Comparison of ENCODE assay signal across 20 mouse cellular contexts in genomic region chr9:77708950-77709349, GRCm38 (mm10). TPM values are rescaled to one million over a fixed set of nuclear protein-coding genes. Genes with fewer than 3 reads are reported as not detected.
DNase-seq lines count a peak whose midpoint lies in the region; ATAC-seq and TF ChIP-seq lines count a peak whose summit lies in the region.
"Had no signal": no experiment of that assay in that cellular context is flagged by ENCODE, and none has a peak within 500 bp of the region (broad histone marks: within the 10 kb centered on the region; RNA-seq: fewer than 3 reads in every experiment).

No protein-coding gene starts in this region.

- no peak for ATAC-seq in inflammation-experienced regulatory T-cells, adult 6 months
- ATAC-seq: midbrain, embryonic 15.5 days had no signal

- no peaks in the 10 kb centered on the region for H3K36me3 ChIP-seq in liver, adult 2 months (ENCODE audit: control insufficient read depth, insufficient read depth, low read length)
- no peaks in the 10 kb centered on the region for H3K36me3 ChIP-seq in C2C12 (ENCODE audit: control insufficient read depth, insufficient read depth)
- no peaks in the 10 kb centered on the region for H3K36me3 ChIP-seq in megakaryocyte, embryonic 14.5 days (replicated peaks; ENCODE audit: low read length)
- H3K36me3 ChIP-seq: forebrain, embryonic 12.5 days; hindbrain, embryonic 10.5 days; limb, embryonic 10.5 days; liver, embryonic 13.5 days; midbrain, embryonic 15.5 days; neural tube, embryonic 12.5 days had no signal

- no peak overlapping the region for H3K9ac ChIP-seq in liver, adult 2 months (ENCODE audit: low read depth, low read length)
- H3K9ac ChIP-seq: forebrain, embryonic 12.5 days; liver, embryonic 13.5 days; midbrain, embryonic 15.5 days; neural tube, embryonic 12.5 days had no signal

- no peak for TF ChIP-seq CTCF in liver, adult 2 months (IDR thresholded peaks at IDR 0.05; ENCODE audit: low read depth, low read length)
- TF ChIP-seq CTCF in C2C12 (IDR thresholded peaks at IDR 0.05; ENCODE audit: control insufficient read depth, insufficient read depth, insufficient read length) = no peak

- no peak overlapping the region for H3K4me3 ChIP-seq in liver, adult 2 months (ENCODE audit: insufficient read depth, low read depth, low read length)
- no peak overlapping the region for H3K4me3 ChIP-seq in C2C12 (ENCODE audit: insufficient read depth, poor library complexity, severe bottlenecking)
- peak overlapping the region; percentile 18 for H3K4me3 ChIP-seq in megakaryocyte, embryonic 14.5 days (replicated peaks)
- H3K4me3 ChIP-seq: forebrain, embryonic 12.5 days; hindbrain, embryonic 10.5 days; limb, embryonic 10.5 days; liver, embryonic 13.5 days; midbrain, embryonic 15.5 days; neural tube, embryonic 12.5 days had no signal

- H3K9me3 ChIP-seq in megakaryocyte, embryonic 14.5 days = no peaks in the 10 kb centered on the region
- H3K9me3 ChIP-seq: forebrain, embryonic 12.5 days; hindbrain, embryonic 10.5 days; limb, embryonic 10.5 days; liver, embryonic 13.5 days; midbrain, embryonic 15.5 days; neural tube, embryonic 12.5 days had no signal

- no peak overlapping the region for H3ac ChIP-seq in C2C12 (ENCODE audit: control insufficient read depth, insufficient read length, low read depth)

- no peaks in the 10 kb centered on the region for H3K27me3 ChIP-seq in liver, adult 2 months (ENCODE audit: control insufficient read depth, insufficient read depth, low read length)
- H3K27me3 ChIP-seq in C2C12 (ENCODE audit: control insufficient read depth, insufficient read depth, insufficient read length) = no peaks in the 10 kb centered on the region
- peaks cover 2% of the 10 kb centered on the region for H3K27me3 ChIP-seq in megakaryocyte, embryonic 14.5 days (replicated peaks)
- H3K27me3 ChIP-seq: forebrain, embryonic 12.5 days; liver, embryonic 13.5 days; midbrain, embryonic 15.5 days; neural tube, embryonic 12.5 days had no signal

- TF ChIP-seq POLR2A in liver, adult 2 months (IDR thresholded peaks at IDR 0.05; ENCODE audit: extremely low read depth, insufficient read depth, low read length) = no peak

- H3K4me1 ChIP-seq in liver, adult 2 months (ENCODE audit: control insufficient read depth, insufficient read depth, low read length) = peaks cover 12% of the 10 kb centered on the region
- peaks cover 43% of the 10 kb centered on the region for H3K4me1 ChIP-seq in megakaryocyte, embryonic 14.5 days
- H3K4me1 ChIP-seq: forebrain, embryonic 12.5 days; hindbrain, embryonic 10.5 days; limb, embryonic 10.5 days; midbrain, embryonic 15.5 days; neural tube, embryonic 12.5 days had no signal

- H3K27ac ChIP-seq in liver, adult 2 months (replicated peaks; ENCODE audit: insufficient read depth, low read depth, low read length) = peak overlapping the region; percentile 44
- H3K27ac ChIP-seq: forebrain, embryonic 12.5 days; hindbrain, embryonic 10.5 days; limb, embryonic 10.5 days; liver, embryonic 13.5 days; macrophage; midbrain, embryonic 15.5 days; neural tube, embryonic 12.5 days had no signal

- WGBS in liver, adult 2 months = 54% methylated on average over 5 of the region's 5 CpGs

- no peaks in the 10 kb centered on the region for H3K79me2 ChIP-seq in liver, adult 2 months (ENCODE audit: control insufficient read depth, insufficient read depth, low read length)
- no peaks in the 10 kb centered on the region for H3K79me2 ChIP-seq in C2C12 (ENCODE audit: control insufficient read depth, insufficient read depth)

- peak; percentile 71 for DNase-seq in liver, adult 2 months (ENCODE audit: extremely low read depth, low read depth, low spot score)
- DNase-seq in liver (no peak), adipocyte (ENCODE audit: low spot score) (peak; percentile 10)
- DNase-seq in frontal cortex, postnatal 36 days (ENCODE audit: low spot score in 2 of 2) = no peak
- DNase-seq in c-Kit-positive CD71-positive TER-119-positive erythroid progenitor cells, embryonic 14.5 days (ENCODE audit: low spot score) = no peak
- DNase-seq: adrenal gland, postnatal 14 days; cerebellum, adult 9-11 months; gastrocnemius, postnatal 25 days; kidney, adult 8-10 months; kidney, postnatal 36 days; liver, embryonic 13.5 days had no signal

- H3K79me3 ChIP-seq in C2C12 (ENCODE audit: low read depth) = no peaks in the 10 kb centered on the region

TF ChIP-seq in C2C12, 6 proteins besides CTCF, POLR2A, EP300 and RAD21:
- TF ChIP-seq USF1 (IDR thresholded peaks at IDR 0.05; ENCODE audit: low read depth) (peak; percentile 32), MYOG (IDR thresholded peaks at IDR 0.05; ENCODE audit: control insufficient read depth, extremely low read depth, insufficient read length) (no peak)

RNA-seq across cellular contexts. Expression of gene Gclc, which starts 45.4 kb away (rescaled TPM):
- 122 and 173 TPM in 2 replicates for total RNA-seq in liver, adult 2 months (2014; rRNA removed)
- polyA plus RNA-seq in liver, adult 2 months (2012; rRNA removed) = 125 and 136 TPM in 2 replicates
- 21.5 TPM for polyA plus RNA-seq in C2C12 (2012; fragmentation: generic; extraction: Trizol)
- 2.3 and 9.1 TPM in 2 replicates for polyA plus RNA-seq in megakaryocyte, embryonic 14.5 days (2012; ENCODE audit: insufficient read depth, low replicate concordance)
- polyA plus RNA-seq in inflammation-experienced regulatory T-cells, adult 6 months (2017; shearing (Covaris generic)) = 10 to 100 TPM in 2 of 3 experiments, 1 to 10 TPM in 1; 7.6 to 11.1 (median 10.8) TPM

Comparison
In these comparisons a context has a peak if more than half of its experiments do, and no peak if none do; other contexts are left out.
1. DNase-seq: peak in liver, adult 2 months (single experiment) and adipocyte (single experiment); none in liver (single experiment), frontal cortex, postnatal 36 days (0 of 2) and c-Kit-positive CD71-positive TER-119-positive erythroid progenitor cells, embryonic 14.5 days (single experiment).